Mouse (Mus musculus) CD4-positive, CD25-positive, alpha-beta regulatory T cell, adult 2 months (primary cell): ENCODE measurements around the gene Ffar4.

Experiments
- DNase-seq: peaks from one replicate; pipeline ENCODE4 v3.0.0-alpha.2; 2012; ENCODE audit warnings: low read depth, low spot score

Ffar4 gene

GRCm38 (mm10) chr19:38107871-38108270 is 11.0 kb downstream of the Ffar4 start:
- no peak for DNase-seq

GRCm38 (mm10) chr19:38109506-38110242 is 12.8 kb downstream of the Ffar4 start:
- no peak for DNase-seq

GRCm38 (mm10) chr19:38111056-38111455 is 14.2 kb downstream of the Ffar4 start:
- no peak for DNase-seq

- DNase-seq = no peak
Observed at GRCm38 (mm10) chr19:38112575-38112974, 15.7 kb downstream of the Ffar4 start.

- no peak for DNase-seq
Observed at GRCm38 (mm10) chr19:38114834-38115491, 18.1 kb downstream of the Ffar4 start.

- no peak for DNase-seq
Observed at GRCm38 (mm10) chr19:38120123-38120760, 23.4 kb downstream of the Ffar4 start.

GRCm38 (mm10) chr19:38123921-38124320 is 27.1 kb downstream of the Ffar4 start:
- DNase-seq = no peak

GRCm38 (mm10) chr19:38124401-38125218 is 27.7 kb downstream of the Ffar4 start:
- DNase-seq = no peak

GRCm38 (mm10) chr19:38125219-38125610 is 28.3 kb downstream of the Ffar4 start, which contains the start of gene Rbp4:
Gene Rbp4, minus strand, starts transcription at chr19:38125281.
- no peak for DNase-seq

- DNase-seq = no peak
Observed at GRCm38 (mm10) chr19:38126656-38127055, 29.8 kb downstream of the Ffar4 start.

GRCm38 (mm10) chr19:38132481-38132880 is 35.6 kb downstream of the Ffar4 start, which contains the start of gene Pde6c:
Gene Pde6c, plus strand, starts transcription at chr19:38132781.
- no peak for DNase-seq

- DNase-seq = no peak
Observed at GRCm38 (mm10) chr19:38133986-38134385, 37.1 kb downstream of the Ffar4 start.

GRCm38 (mm10) chr19:38134806-38135205 is 37.9 kb downstream of the Ffar4 start:
- DNase-seq = no peak

GRCm38 (mm10) chr19:38143540-38144271 is 46.8 kb downstream of the Ffar4 start:
- DNase-seq = no peak

GRCm38 (mm10) chr19:38156243-38156642 is 59.4 kb downstream of the Ffar4 start:
- no peak for DNase-seq

GRCm38 (mm10) chr19:38161648-38162354 is 64.9 kb downstream of the Ffar4 start:
- no peak for DNase-seq
